ENCODE assay signal across 25 mouse cellular contexts in genomic region chr9:108617301-108617700, GRCm38 (mm10).
"Had no signal": no experiment of that assay in that cellular context is flagged by ENCODE, and none has a peak within 500 bp of the region (broad histone marks: within the 10 kb centered on the region; RNA-seq: fewer than 3 reads in every experiment).

No protein-coding gene starts in this region.

- H3K4me2 ChIP-seq: heart, embryonic 12.5 days; hindbrain, embryonic 12.5 days; hindbrain, embryonic 14.5 days; intestine, embryonic 15.5 days; limb, embryonic 12.5 days; liver, embryonic 11.5 days; liver, embryonic 13.5 days; liver, embryonic 15.5 days had no signal

- H3K9ac ChIP-seq: heart, embryonic 12.5 days; hindbrain, embryonic 12.5 days; hindbrain, embryonic 14.5 days; intestine, embryonic 15.5 days; limb, embryonic 12.5 days; liver, embryonic 13.5 days; liver, embryonic 15.5 days had no signal

- H3K9me3 ChIP-seq: heart, embryonic 12.5 days; hindbrain, embryonic 10.5 days; hindbrain, embryonic 12.5 days; intestine, embryonic 15.5 days; limb, embryonic 10.5 days; limb, embryonic 12.5 days; liver, embryonic 13.5 days; liver, embryonic 15.5 days had no signal

- H3K4me3 ChIP-seq: heart, embryonic 12.5 days; hindbrain, embryonic 10.5 days; hindbrain, embryonic 12.5 days; intestine, embryonic 15.5 days; left cerebral cortex, adult 2 months; limb, embryonic 10.5 days; limb, embryonic 12.5 days; liver, embryonic 13.5 days; liver, embryonic 15.5 days had no signal

- H3K27ac ChIP-seq: hindbrain, embryonic 10.5 days; hindbrain, embryonic 12.5 days; hindbrain, embryonic 14.5 days; intestine, embryonic 15.5 days; left cerebral cortex, adult 2 months; limb, embryonic 10.5 days; limb, embryonic 12.5 days; liver, embryonic 13.5 days; liver, embryonic 15.5 days had no signal

- H3K27me3 ChIP-seq: heart, embryonic 12.5 days; hindbrain, embryonic 12.5 days; intestine, embryonic 15.5 days; limb, embryonic 12.5 days; liver, embryonic 13.5 days; liver, embryonic 15.5 days had no signal

- H3K4me1 ChIP-seq: heart, embryonic 12.5 days; hindbrain, embryonic 10.5 days; hindbrain, embryonic 12.5 days; intestine, embryonic 15.5 days; limb, embryonic 10.5 days; limb, embryonic 12.5 days; liver, embryonic 13.5 days; liver, embryonic 15.5 days had no signal

- ATAC-seq: hindbrain, embryonic 16.5 days; inflammation-experienced regulatory T-cells, adult 6 months; intestine, embryonic 15.5 days; intestine, postnatal 0 days had no signal

- DNase-seq: gastrocnemius, postnatal 14 days; gastrocnemius, postnatal 36 days; heart, adult 18-20 months; heart, postnatal 10 days; heart, postnatal 4 days; kidney, adult 18-20 months; kidney, adult 8-10 months; kidney, postnatal 10 days; kidney, postnatal 25 days; kidney, postnatal 4 days; liver; liver, embryonic 13.5 days had no signal
